Mouse (Mus musculus) WW6 (cell line): ENCODE results near the gene Pgpep1.
A peak's percentile ranks its signal among the peaks of the same experiment; 100 is the strongest.

ENCODE experiments used
- DNase-seq: peaks from one replicate; pipeline ENCODE4 v3.0.0-alpha.2; 2013; ENCODE audit warnings: low read depth, low spot score

Pgpep1 gene

GRCm38 (mm10) chr8:70632346-70632892, 27.8 kb downstream of the Pgpep1 start, which contains the start of gene Gdf15:
Gdf15 (minus strand) TSS chr8:70632456.
- DNase-seq: no peak

GRCm38 (mm10) chr8:70631436-70631835, 28.8 kb downstream of the Pgpep1 start:
- no peak for DNase-seq

- no peak for DNase-seq
Measured at GRCm38 (mm10) chr8:70630532-70631381, 29.4 kb downstream of the Pgpep1 start.

GRCm38 (mm10) chr8:70629574-70630531, 30.3 kb downstream of the Pgpep1 start:
- peak; percentile 94 for DNase-seq

- DNase-seq: no peak
Measured at GRCm38 (mm10) chr8:70628986-70629490, 31.1 kb downstream of the Pgpep1 start.

GRCm38 (mm10) chr8:70627041-70627440, 33.1 kb downstream of the Pgpep1 start:
- DNase-seq: no peak

GRCm38 (mm10) chr8:70625104-70625503, 35.1 kb downstream of the Pgpep1 start:
- peak; percentile 75 for DNase-seq

- DNase-seq: no peak
Measured at GRCm38 (mm10) chr8:70622220-70622619, 38.0 kb downstream of the Pgpep1 start.

- DNase-seq: no peak
Measured at GRCm38 (mm10) chr8:70618888-70619334, 41.3 kb downstream of the Pgpep1 start.

GRCm38 (mm10) chr8:70617985-70618384, 42.2 kb downstream of the Pgpep1 start:
- DNase-seq: no peak

- no peak for DNase-seq
Measured at GRCm38 (mm10) chr8:70616645-70617044, 43.5 kb downstream of the Pgpep1 start.

- no peak for DNase-seq
Measured at GRCm38 (mm10) chr8:70615894-70616293, 44.3 kb downstream of the Pgpep1 start, which contains the start of gene Lrrc25. Lrrc25 (plus strand) TSS chr8:70616155.

- DNase-seq: no peak
Measured at GRCm38 (mm10) chr8:70615281-70615680, 44.9 kb downstream of the Pgpep1 start.

- no peak for DNase-seq
Measured at GRCm38 (mm10) chr8:70614469-70614868, 45.7 kb downstream of the Pgpep1 start.

- DNase-seq: no peak
Measured at GRCm38 (mm10) chr8:70613763-70614162, 46.4 kb downstream of the Pgpep1 start.

GRCm38 (mm10) chr8:70611849-70612248, 48.3 kb downstream of the Pgpep1 start:
- DNase-seq: no peak

- no peak for DNase-seq
Measured at GRCm38 (mm10) chr8:70610796-70611771, 49.1 kb downstream of the Pgpep1 start.

- DNase-seq: no peak
Measured at GRCm38 (mm10) chr8:70609849-70610795, 50.1 kb downstream of the Pgpep1 start.

GRCm38 (mm10) chr8:70609368-70609848, 50.8 kb downstream of the Pgpep1 start:
- no peak for DNase-seq
